Mouse (Mus musculus) neural tube, embryonic 15.5 days (tissue): ENCODE results near the gene Wdr25. TPM values are rescaled to one million over a fixed set of nuclear protein-coding genes. Genes with fewer than 3 reads are reported as not detected.

ENCODE experiments used
- ATAC-seq: fragments of 200-750 bp; cut with Nextera tagmentation; 2 replicates; pipeline ENCODE4 v1.8.0; 2017; ENCODE audit warnings: mild to moderate bottlenecking, moderate TSS enrichment, moderate library complexity; ENCODE audit not compliant: low FRiP score
- H3K27ac ChIP-seq: fragments of 300-500 bp; sonication (generic); replicated peaks from 2 replicates; pipeline ENCODE4 v1.5.1; 2015; ENCODE audit warnings: mild to moderate bottlenecking, inconsistent platforms
- H3K27me3 ChIP-seq: fragments of 300-500 bp; sonication (generic); replicated peaks from 2 replicates; pipeline ENCODE4 v1.6.1; 2015; ENCODE audit warnings: inconsistent platforms
- H3K36me3 ChIP-seq: fragments of 300-500 bp; sonication (generic); 2 replicates; pipeline ENCODE4 v1.6.1; 2015; ENCODE audit warnings: inconsistent platforms
- H3K4me1 ChIP-seq: fragments of 300-500 bp; sonication (generic); 2 replicates; pipeline ENCODE4 v1.6.1; 2015; ENCODE audit warnings: inconsistent platforms
- H3K4me2 ChIP-seq: fragments of 300-500 bp; sonication (generic); 2 replicates; pipeline ENCODE4 v1.6.1; 2015; ENCODE audit warnings: inconsistent platforms, mild to moderate bottlenecking, moderate library complexity
- H3K4me3 ChIP-seq: fragments of 300-500 bp; sonication (generic); replicated peaks from 2 replicates; pipeline ENCODE4 v1.5.1; 2015; ENCODE audit warnings: mild to moderate bottlenecking, inconsistent platforms
- H3K9ac ChIP-seq: fragments of 300-500 bp; sonication (generic); replicated peaks from 2 replicates; pipeline ENCODE4 v1.6.1; 2015; ENCODE audit warnings: mild to moderate bottlenecking, inconsistent platforms
- H3K9me3 ChIP-seq: fragments of 300-500 bp; sonication (generic); replicated peaks from 2 replicates; pipeline ENCODE4 v1.6.1; 2016; ENCODE audit warnings: inconsistent platforms
- WGBS: fragments of 180-500 bp; shearing (Covaris S2); methylation state at CpG from one replicate; pipeline ENCODE4 v1.1.7; 2015; ENCODE audit warnings: mixed read lengths; 5-methylcytosine and 5-hydroxymethylcytosine counted together
- polyA plus RNA-seq: library from polyadenylated mRNA; unstranded; fragments of >200 nt; fragmentation: Nextera tagmentation; extraction: Ambion mirVana; gene quantifications from 2 replicates; pipeline ENCODE4 v1.2.1, GENCODE M21; 2015

The Wdr25 gene
- polyA plus RNA-seq, 1 experiment from 2014 or later: 7.4 TPM

DNA sequence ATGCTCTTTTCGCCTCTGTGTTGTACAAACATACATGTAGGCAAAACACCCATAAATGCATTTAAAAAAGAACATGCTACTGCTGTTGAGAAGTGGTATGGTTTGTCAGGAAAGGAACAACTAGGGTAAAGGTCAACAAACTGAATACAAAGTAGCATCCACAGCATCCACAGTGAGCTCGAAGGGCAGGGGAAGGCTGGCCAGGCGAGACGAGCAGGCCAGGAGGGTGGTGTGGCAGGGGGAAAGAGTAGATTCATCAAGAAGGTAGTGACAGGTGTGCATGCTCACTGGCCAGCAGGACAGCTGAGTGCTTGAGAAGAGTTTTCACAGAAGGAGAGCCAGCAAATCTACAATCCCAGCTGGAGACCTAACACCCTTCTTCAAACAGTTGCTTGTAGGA lies 74.2 kb downstream of the Wdr25 start:
- no peaks in the 10 kb centered on the region for H3K9me3 ChIP-seq
- H3K9ac ChIP-seq: no peak overlapping the region
- H3K27me3 ChIP-seq: no peaks in the 10 kb centered on the region; the same call in 1 of the 2 replicates
- WGBS: 84% methylated on average over 4 of the region's 4 CpGs
- H3K27ac ChIP-seq: no peak overlapping the region
- H3K4me2 ChIP-seq: no peak overlapping the region
- ATAC-seq: no peak
- peaks cover 7% of the 10 kb centered on the region for H3K4me1 ChIP-seq
- no peaks in the 10 kb centered on the region for H3K36me3 ChIP-seq
- H3K4me3 ChIP-seq: no peak overlapping the region

DNA sequence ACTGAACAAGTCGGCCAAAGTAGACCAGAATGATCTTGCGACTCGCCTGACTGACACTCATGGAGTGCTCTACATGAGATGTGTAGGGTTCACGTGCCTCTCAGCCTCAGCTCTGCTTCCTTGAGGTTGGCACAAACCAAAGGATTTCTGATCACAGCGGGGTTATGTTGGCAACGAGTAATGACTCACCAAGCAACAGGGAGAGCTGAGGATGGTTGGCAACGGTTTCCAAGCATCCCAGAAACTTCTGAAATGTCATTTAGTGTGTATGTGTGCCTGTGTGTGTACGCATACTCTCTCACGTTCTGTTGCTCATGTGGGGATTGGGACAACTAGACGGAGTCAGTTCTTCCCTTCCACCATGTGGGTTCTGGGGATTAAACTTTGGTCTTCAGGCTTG lies 74.6 kb downstream of the Wdr25 start:
- H3K4me1 ChIP-seq: peaks cover 3% of the 10 kb centered on the region
- WGBS: 88% methylated on average over 10 of the region's 10 CpGs

DNA sequence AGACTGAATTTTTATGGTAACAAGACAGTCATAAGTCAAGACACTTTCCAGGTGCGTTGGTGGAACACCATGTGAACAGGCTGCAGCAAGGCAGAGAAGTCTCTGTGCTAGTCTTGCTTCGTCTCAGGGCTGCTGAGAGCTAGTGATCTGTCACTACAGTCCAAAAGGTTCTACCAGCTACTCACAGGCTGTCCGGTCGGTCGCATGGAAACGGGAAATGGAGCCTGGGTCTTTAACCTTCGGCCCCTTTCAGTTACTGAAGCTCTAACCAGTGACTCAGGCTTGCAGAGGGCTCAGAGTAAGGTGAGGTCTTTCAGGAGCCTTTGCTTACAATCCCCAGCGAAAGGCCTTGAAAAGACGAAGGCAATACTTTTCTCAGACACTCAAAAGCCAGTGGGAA lies 78.0 kb downstream of the Wdr25 start:
- no peaks in the 10 kb centered on the region for H3K36me3 ChIP-seq
- no peak overlapping the region for H3K9ac ChIP-seq
- H3K4me3 ChIP-seq: no peak overlapping the region
- H3K27ac ChIP-seq: no peak overlapping the region
- H3K4me1 ChIP-seq: 0 out of 2 replicates have a peak, but pooled peaks cover 3% of the 10 kb centered on the region
- no peaks in the 10 kb centered on the region for H3K27me3 ChIP-seq
- ATAC-seq: no peak
- WGBS: 92% methylated on average over 9 of the region's 9 CpGs
- no peaks in the 10 kb centered on the region for H3K9me3 ChIP-seq
- no peak overlapping the region for H3K4me2 ChIP-seq

More for the DNA sequence above, 74.6 kb downstream of the Wdr25 start:
- Histone ChIP-seq H3K27me3 (no peaks in the 10 kb centered on the region; the same call in 1 of the 2 replicates), H3K9me3 (no peaks in the 10 kb centered on the region), H3K36me3 (no peaks in the 10 kb centered on the region), H3K9ac (no peak overlapping the region), H3K27ac (no peak overlapping the region), H3K4me3 (no peak overlapping the region), H3K4me2 (no peak overlapping the region)
- ATAC-seq: no peak

DNA sequence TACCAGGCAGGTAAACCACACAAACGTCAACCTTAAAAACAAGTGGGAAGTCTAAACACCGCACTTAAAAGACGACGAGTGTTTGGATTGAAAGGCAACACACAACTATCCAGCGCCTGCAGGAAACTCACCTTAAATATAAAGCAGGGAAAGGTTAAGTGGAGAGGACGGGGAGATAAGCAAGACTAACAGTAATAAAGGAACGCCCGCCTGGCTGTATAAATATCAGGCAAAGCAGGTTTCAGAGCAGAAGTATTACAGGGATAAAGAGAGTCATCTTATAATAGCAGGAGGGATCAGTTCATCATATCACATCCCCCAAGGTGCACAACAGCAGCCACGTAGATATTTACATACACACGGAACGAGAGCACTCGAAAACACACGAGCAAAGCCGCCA lies 78.8 kb downstream of the Wdr25 start:
- H3K9ac ChIP-seq: no peak overlapping the region
- H3K27me3 ChIP-seq: no peaks in the 10 kb centered on the region
- no peaks in the 10 kb centered on the region for H3K9me3 ChIP-seq
- H3K4me2 ChIP-seq: no peak overlapping the region
- no peak for ATAC-seq
- H3K4me3 ChIP-seq: no peak overlapping the region
- no peaks in the 10 kb centered on the region for H3K36me3 ChIP-seq
- WGBS: 83% methylated on average over 14 of the region's 14 CpGs
- no peak overlapping the region for H3K27ac ChIP-seq
- 0 out of 2 replicates have a peak, but pooled peaks cover 3% of the 10 kb centered on the region for H3K4me1 ChIP-seq

GRCm38 (mm10) chr12:108979977-108980376 lies 86.5 kb downstream of the Wdr25 start:
- 32% methylated on average over 10 of the region's 10 CpGs for WGBS
- H3K36me3 ChIP-seq: no peaks in the 10 kb centered on the region
- no peak overlapping the region for H3K9ac ChIP-seq
- H3K4me2 ChIP-seq: no peak overlapping the region
- no peak for ATAC-seq
- no peak overlapping the region for H3K27ac ChIP-seq
- no peaks in the 10 kb centered on the region for H3K9me3 ChIP-seq
- no peaks in the 10 kb centered on the region for H3K27me3 ChIP-seq
- peaks cover 31% of the 10 kb centered on the region for H3K4me1 ChIP-seq
- no peak overlapping the region for H3K4me3 ChIP-seq

GRCm38 (mm10) chr12:108981941-108982683 lies 88.7 kb downstream of the Wdr25 start:
- 36% methylated on average over 14 of the region's 14 CpGs for WGBS
- peaks cover 31% of the 10 kb centered on the region for H3K4me1 ChIP-seq
- ATAC-seq: no peak

GRCm38 (mm10) chr12:108982684-108982960 lies 89.2 kb downstream of the Wdr25 start:
- Histone ChIP-seq H3K27me3 (no peaks in the 10 kb centered on the region), H3K27ac (no peak overlapping the region), H3K36me3 (no peaks in the 10 kb centered on the region), H3K4me2 (no peak overlapping the region), H3K4me1 (peaks cover 31% of the 10 kb centered on the region), H3K9ac (no peak overlapping the region), H3K4me3 (no peak overlapping the region), H3K9me3 (no peaks in the 10 kb centered on the region)
- no peak for ATAC-seq
- 17% methylated on average over 6 of the region's 6 CpGs for WGBS

More at GRCm38 (mm10) chr12:108981941-108982683, 88.7 kb downstream of the Wdr25 start:
- Histone ChIP-seq H3K9me3 (no peaks in the 10 kb centered on the region), H3K27me3 (no peaks in the 10 kb centered on the region), H3K4me2 (no peak overlapping the region), H3K36me3 (no peaks in the 10 kb centered on the region), H3K27ac (0 out of 2 replicates have a peak overlapping the region, but pooled peaks have one; percentile 2), H3K9ac (no peak overlapping the region), H3K4me3 (no peak overlapping the region)

DNA sequence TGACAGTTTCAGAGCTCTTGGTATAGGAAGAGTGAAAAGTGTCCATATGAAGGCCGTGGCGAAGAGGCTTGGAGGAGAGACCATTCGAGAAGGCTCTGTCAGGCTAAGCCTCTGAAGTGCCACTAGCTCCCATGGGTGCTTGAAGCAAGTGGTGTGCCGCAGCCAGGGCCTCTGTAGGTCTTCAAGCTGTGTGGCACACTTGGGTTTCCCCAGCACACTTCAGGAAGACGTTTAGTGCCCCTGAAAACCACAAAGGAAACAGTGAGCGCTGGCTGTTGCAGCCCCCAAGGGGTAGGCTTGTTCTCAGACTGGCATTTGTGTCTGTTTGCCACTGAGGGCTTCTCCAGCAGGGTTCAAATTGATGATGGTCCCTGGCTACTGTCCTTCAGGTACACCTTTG lies 90.1 kb downstream of the Wdr25 start:
- no peak for ATAC-seq
- WGBS: 87% methylated on average over 6 of the region's 6 CpGs
- H3K9ac ChIP-seq: no peak overlapping the region

GRCm38 (mm10) chr12:108984471-108984870 lies 91.0 kb downstream of the Wdr25 start:
- no peak overlapping the region for H3K27ac ChIP-seq
- 52% methylated on average over 8 of the region's 8 CpGs for WGBS

More for the DNA sequence above, 90.1 kb downstream of the Wdr25 start:
- H3K4me2 ChIP-seq: no peak overlapping the region
- no peaks in the 10 kb centered on the region for H3K27me3 ChIP-seq
- H3K27ac ChIP-seq: no peak overlapping the region
- no peaks in the 10 kb centered on the region for H3K9me3 ChIP-seq
- peaks cover 31% of the 10 kb centered on the region for H3K4me1 ChIP-seq
- H3K36me3 ChIP-seq: no peaks in the 10 kb centered on the region
- H3K4me3 ChIP-seq: no peak overlapping the region

DNA sequence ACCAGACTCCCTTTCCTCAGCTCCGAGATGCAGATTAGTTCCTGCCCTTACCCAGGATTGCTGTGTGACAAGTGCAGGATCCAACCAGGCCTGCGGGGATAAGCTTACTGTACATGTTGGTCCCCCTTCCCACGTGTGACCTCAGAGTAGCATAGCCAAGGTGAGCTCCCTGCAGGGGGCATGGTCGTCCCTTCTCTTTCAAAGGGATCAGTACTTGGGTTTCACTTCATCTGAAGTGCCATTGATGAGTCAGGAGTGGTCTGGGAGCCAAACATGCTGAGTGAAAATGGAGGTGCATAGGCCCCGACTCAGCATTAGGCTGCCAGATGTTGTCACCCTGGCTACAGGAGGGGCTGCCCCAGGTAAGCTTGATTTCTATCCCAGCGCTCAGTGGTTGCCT lies 91.6 kb downstream of the Wdr25 start:
- H3K4me2 ChIP-seq: no peak overlapping the region
- ATAC-seq: no peak
- H3K27ac ChIP-seq: no peak overlapping the region
- no peak overlapping the region for H3K4me3 ChIP-seq
- no peak overlapping the region for H3K9ac ChIP-seq
- H3K9me3 ChIP-seq: no peaks in the 10 kb centered on the region
- H3K36me3 ChIP-seq: no peaks in the 10 kb centered on the region
- H3K27me3 ChIP-seq: no peaks in the 10 kb centered on the region
- 84% methylated on average over 6 of the region's 6 CpGs for WGBS
- H3K4me1 ChIP-seq: peaks cover 18% of the 10 kb centered on the region

More at GRCm38 (mm10) chr12:108984471-108984870, 91.0 kb downstream of the Wdr25 start:
- H3K27me3 ChIP-seq: no peaks in the 10 kb centered on the region
- ATAC-seq: no peak
- H3K4me2 ChIP-seq: no peak overlapping the region
- H3K4me3 ChIP-seq: no peak overlapping the region
- H3K36me3 ChIP-seq: no peaks in the 10 kb centered on the region
- no peak overlapping the region for H3K9ac ChIP-seq
- no peaks in the 10 kb centered on the region for H3K9me3 ChIP-seq
- H3K4me1 ChIP-seq: peaks cover 23% of the 10 kb centered on the region

DNA sequence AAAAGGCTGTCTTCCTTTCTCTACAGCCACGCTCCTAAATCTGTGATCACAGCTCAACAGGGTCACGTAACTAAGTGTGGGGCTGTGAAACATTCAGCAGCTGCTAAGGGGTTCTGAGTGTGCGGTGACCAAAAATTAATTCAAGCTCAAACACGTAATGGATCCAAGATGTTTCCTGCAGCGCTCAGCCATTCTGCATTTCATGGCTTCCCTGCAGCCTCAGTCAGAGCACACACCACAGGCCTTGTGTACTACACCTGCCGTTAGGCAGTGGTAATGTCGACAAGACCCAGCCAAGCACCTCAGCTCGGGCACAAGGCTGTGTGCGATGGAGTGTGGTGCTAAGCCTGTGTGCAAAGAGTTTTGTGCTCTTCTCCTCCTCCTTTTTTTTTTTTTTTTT lies 94.0 kb downstream of the Wdr25 start:
- Histone ChIP-seq H3K27me3 (no peaks in the 10 kb centered on the region), H3K4me2 (no peak overlapping the region), H3K4me1 (peaks cover 5% of the 10 kb centered on the region), H3K4me3 (no peak overlapping the region), H3K9ac (no peak overlapping the region), H3K27ac (no peak overlapping the region), H3K36me3 (no peaks in the 10 kb centered on the region), H3K9me3 (no peaks in the 10 kb centered on the region)
- WGBS: 77% methylated on average over 9 of the region's 9 CpGs
- ATAC-seq: no peak

DNA sequence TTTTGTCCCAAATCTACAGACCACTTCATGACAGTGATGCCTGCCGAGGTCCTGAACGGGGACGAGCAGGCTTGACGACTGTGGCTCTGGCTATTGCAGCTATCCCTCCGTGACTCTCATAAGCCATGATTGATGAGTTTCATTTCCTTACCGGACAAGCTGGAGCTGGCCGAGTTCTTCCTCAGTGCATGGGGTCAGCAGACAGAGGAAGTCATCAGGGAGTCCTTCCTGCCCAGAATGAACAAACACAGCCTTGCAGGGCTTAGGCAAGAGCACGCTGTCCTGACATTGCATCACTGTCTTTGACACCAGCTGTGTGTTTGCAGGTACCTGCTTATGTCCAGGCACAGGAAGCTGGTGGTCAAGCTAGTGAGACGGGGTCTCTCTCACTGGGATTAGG lies 97.0 kb downstream of the Wdr25 start:
- Histone ChIP-seq H3K4me3 (no peak overlapping the region), H3K36me3 (no peaks in the 10 kb centered on the region), H3K9ac (no peak overlapping the region), H3K4me2 (no peak overlapping the region), H3K4me1 (peaks cover 16% of the 10 kb centered on the region), H3K27ac (no peak overlapping the region), H3K27me3 (0 out of 2 replicates have a peak, but pooled peaks cover 4% of the 10 kb centered on the region), H3K9me3 (no peaks in the 10 kb centered on the region)
- peak; percentile 45; the same call in 1 of the 2 replicates for ATAC-seq
- WGBS: 54% methylated on average over 9 of the region's 9 CpGs
